Mouse (Mus musculus): ENCODE results near the gene Lmntd1.

GRCm38 (mm10) chr6:145557059-145557992 is 56.8 kb downstream of the Lmntd1 start:
- TF ChIP-seq CTCF (IDR thresholded peaks at IDR 0.05; ENCODE audit: low read depth, low read length) (no peak), POLR2A (IDR thresholded peaks at IDR 0.05; ENCODE audit: insufficient read depth, low read length) (no peak), EP300 (IDR thresholded peaks at IDR 0.05; ENCODE audit: insufficient read depth, low read depth, low read length) (no peak)

All from ES-Bruce4 (cell line).